Mouse (Mus musculus): ENCODE data around the gene Pdzrn3.

Pdzrn3 gene

DNA sequence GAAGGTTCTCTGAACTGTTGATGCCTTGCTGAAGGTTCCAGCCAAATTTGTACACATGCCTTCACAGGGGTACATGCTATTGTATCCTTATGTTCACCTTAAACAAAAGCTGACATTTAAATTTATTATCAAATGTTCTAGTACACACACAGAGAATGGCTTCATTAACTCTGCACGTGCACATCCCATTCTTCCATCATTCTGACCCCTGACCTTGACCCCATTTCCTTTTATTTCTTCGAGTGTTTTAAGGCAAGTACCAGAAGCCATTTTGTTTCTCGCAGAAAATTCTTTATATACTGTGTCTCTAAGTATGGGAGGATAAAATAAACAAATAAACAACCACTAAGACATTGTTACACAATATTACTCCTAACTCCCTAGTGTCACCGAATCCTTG is 123.0 kb downstream of the Pdzrn3 start:
- H3K27me3 ChIP-seq (ENCODE audit: control insufficient read depth, insufficient read depth, low read length, poor library complexity, severe bottlenecking): no peaks in the 10 kb centered on the region
- no peaks in the 10 kb centered on the region for H3K36me3 ChIP-seq (ENCODE audit: control insufficient read depth, insufficient read depth, low read length, poor library complexity, severe bottlenecking)
- no peak for DNase-seq (ENCODE audit: low read depth, low spot score)

GRCm38 (mm10) chr6:101251916-101252603 is 125.6 kb downstream of the Pdzrn3 start:
- H3K36me3 ChIP-seq (ENCODE audit: control insufficient read depth, insufficient read depth, low read length, poor library complexity, severe bottlenecking): no peaks in the 10 kb centered on the region
- H3K27me3 ChIP-seq (ENCODE audit: control insufficient read depth, insufficient read depth, low read length, poor library complexity, severe bottlenecking): no peaks in the 10 kb centered on the region
- no peak for DNase-seq (ENCODE audit: low read depth, low spot score)

GRCm38 (mm10) chr6:101251160-101251559 is 126.5 kb downstream of the Pdzrn3 start:
- no peak for DNase-seq (ENCODE audit: low read depth, low spot score)
- H3K36me3 ChIP-seq (ENCODE audit: control insufficient read depth, insufficient read depth, low read length, poor library complexity, severe bottlenecking): no peaks in the 10 kb centered on the region
- H3K27me3 ChIP-seq (ENCODE audit: control insufficient read depth, insufficient read depth, low read length, poor library complexity, severe bottlenecking): no peaks in the 10 kb centered on the region

DNA sequence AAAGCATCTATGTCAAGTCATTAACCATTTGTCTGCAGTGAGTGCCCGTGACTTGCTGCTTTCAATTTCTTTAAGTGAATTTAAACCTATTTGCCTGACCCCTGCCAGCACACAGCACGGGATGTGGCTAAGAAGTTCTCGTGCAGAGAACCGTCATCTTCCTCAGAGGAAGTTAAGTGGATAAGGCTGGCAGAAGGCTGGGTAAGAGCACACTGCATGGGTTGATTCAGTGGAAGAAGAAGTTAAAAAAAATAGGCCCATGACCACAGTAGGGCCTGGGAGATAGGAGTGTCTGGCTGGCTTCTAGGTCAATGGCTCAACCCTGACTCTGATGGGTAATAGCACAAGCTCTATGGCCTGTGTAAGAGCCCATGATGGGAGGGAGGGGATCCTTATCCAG is 131.6 kb downstream of the Pdzrn3 start:
- no peak for DNase-seq (ENCODE audit: low read depth, low spot score)
- no peaks in the 10 kb centered on the region for H3K27me3 ChIP-seq (ENCODE audit: control insufficient read depth, insufficient read depth, low read length, poor library complexity, severe bottlenecking)
- no peaks in the 10 kb centered on the region for H3K36me3 ChIP-seq (ENCODE audit: control insufficient read depth, insufficient read depth, low read length, poor library complexity, severe bottlenecking)

DNA sequence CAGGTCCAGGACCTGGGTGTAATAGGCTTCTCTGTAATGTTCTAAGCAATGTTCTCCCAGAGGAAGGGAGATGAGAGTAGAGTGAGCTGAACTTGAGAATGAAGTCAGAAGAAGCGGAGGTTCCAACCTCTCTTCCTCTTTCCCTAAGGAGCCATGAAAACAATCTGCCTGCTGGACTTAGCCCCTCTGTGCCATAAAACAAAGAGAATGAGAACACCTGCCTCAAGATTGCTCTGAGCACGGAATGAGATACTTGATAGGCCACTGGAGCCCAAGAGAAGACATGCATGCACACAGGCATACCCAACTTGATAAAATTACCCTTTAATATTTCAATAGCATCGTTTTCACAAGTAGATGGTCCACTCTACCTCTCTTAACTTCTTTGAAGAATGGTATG is 133.3 kb downstream of the Pdzrn3 start:
- DNase-seq (ENCODE audit: low read depth, low spot score): no peak
- H3K36me3 ChIP-seq (ENCODE audit: control insufficient read depth, insufficient read depth, low read length, poor library complexity, severe bottlenecking): no peaks in the 10 kb centered on the region
- H3K27me3 ChIP-seq (ENCODE audit: control insufficient read depth, insufficient read depth, low read length, poor library complexity, severe bottlenecking): no peaks in the 10 kb centered on the region

GRCm38 (mm10) chr6:101243189-101243815 is 134.4 kb downstream of the Pdzrn3 start:
- no peak for DNase-seq (ENCODE audit: low read depth, low spot score)
- Histone ChIP-seq H3K36me3 (ENCODE audit: control insufficient read depth, insufficient read depth, low read length, poor library complexity, severe bottlenecking) (no peaks in the 10 kb centered on the region), H3K27me3 (ENCODE audit: control insufficient read depth, insufficient read depth, low read length, poor library complexity, severe bottlenecking) (no peaks in the 10 kb centered on the region)

GRCm38 (mm10) chr6:101236641-101237246 is 141.0 kb downstream of the Pdzrn3 start:
- no peak for DNase-seq (ENCODE audit: low read depth, low spot score)
- H3K36me3 ChIP-seq (ENCODE audit: control insufficient read depth, insufficient read depth, low read length, poor library complexity, severe bottlenecking): no peaks in the 10 kb centered on the region

DNA sequence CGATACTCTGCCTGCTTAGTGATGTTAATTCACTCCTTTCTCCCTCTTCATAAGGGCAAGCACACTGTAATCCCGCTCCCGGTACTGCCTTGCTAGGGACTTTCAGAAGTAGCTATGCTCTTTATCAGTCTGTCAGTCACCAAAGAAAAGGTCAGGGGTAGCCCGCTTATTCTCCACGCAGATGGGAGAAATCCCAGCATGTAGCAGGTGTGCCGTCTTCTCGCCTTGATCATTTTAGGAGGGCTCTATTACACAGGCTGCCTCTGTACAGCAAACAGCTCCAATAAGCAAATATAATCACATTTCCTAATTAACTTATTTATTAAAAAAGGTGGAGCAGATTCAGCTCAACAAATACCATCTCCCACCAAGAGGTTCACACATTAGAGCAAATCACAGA is 141.5 kb downstream of the Pdzrn3 start:
- DNase-seq (ENCODE audit: low read depth, low spot score): no peak

More at GRCm38 (mm10) chr6:101236641-101237246, 141.0 kb downstream of the Pdzrn3 start:
- no peaks in the 10 kb centered on the region for H3K27me3 ChIP-seq (ENCODE audit: control insufficient read depth, insufficient read depth, low read length, poor library complexity, severe bottlenecking)

GRCm38 (mm10) chr6:101234349-101234748 is 143.3 kb downstream of the Pdzrn3 start:
- H3K36me3 ChIP-seq (ENCODE audit: control insufficient read depth, insufficient read depth, low read length, poor library complexity, severe bottlenecking): no peaks in the 10 kb centered on the region

More for the DNA sequence above, 141.5 kb downstream of the Pdzrn3 start:
- no peaks in the 10 kb centered on the region for H3K36me3 ChIP-seq (ENCODE audit: control insufficient read depth, insufficient read depth, low read length, poor library complexity, severe bottlenecking)
- H3K27me3 ChIP-seq (ENCODE audit: control insufficient read depth, insufficient read depth, low read length, poor library complexity, severe bottlenecking): no peaks in the 10 kb centered on the region

GRCm38 (mm10) chr6:101233680-101234079 is 144.0 kb downstream of the Pdzrn3 start:
- DNase-seq (ENCODE audit: low read depth, low spot score): no peak
- no peaks in the 10 kb centered on the region for H3K27me3 ChIP-seq (ENCODE audit: control insufficient read depth, insufficient read depth, low read length, poor library complexity, severe bottlenecking)
- H3K36me3 ChIP-seq (ENCODE audit: control insufficient read depth, insufficient read depth, low read length, poor library complexity, severe bottlenecking): no peaks in the 10 kb centered on the region

More at GRCm38 (mm10) chr6:101234349-101234748, 143.3 kb downstream of the Pdzrn3 start:
- no peaks in the 10 kb centered on the region for H3K27me3 ChIP-seq (ENCODE audit: control insufficient read depth, insufficient read depth, low read length, poor library complexity, severe bottlenecking)
- DNase-seq (ENCODE audit: low read depth, low spot score): no peak

DNA sequence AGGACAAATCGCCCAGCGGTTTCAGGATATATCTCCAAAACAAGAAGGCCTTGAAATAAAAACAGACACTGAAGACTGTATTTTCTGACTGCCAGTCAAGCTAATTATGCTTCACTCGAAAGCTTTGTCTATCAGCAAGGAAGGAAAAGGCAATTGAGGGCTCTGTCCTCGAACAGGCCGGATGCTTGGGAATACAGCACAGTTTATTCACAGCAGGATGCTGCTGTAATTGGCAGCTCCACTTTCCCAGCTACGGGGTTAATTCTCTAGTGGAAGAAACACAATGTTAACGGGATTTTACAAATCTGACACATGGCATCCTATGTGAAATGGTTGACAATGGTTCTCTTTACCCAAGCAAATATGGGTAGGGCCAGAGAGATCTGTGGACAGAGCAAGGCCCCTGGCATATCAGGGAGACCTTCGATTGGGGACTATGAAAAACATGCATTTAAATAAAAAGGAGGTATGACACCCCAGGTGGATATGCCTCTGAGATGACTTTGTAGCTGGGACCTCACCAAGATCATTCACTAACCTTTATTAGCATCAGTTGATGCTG is 150.3 kb downstream of the Pdzrn3 start:
- no peaks in the 10 kb centered on the region for H3K27me3 ChIP-seq (ENCODE audit: control insufficient read depth, insufficient read depth, low read length, poor library complexity, severe bottlenecking)
- DNase-seq (ENCODE audit: low read depth, low spot score): no peak
- H3K36me3 ChIP-seq (ENCODE audit: control insufficient read depth, insufficient read depth, low read length, poor library complexity, severe bottlenecking): no peaks in the 10 kb centered on the region

DNA sequence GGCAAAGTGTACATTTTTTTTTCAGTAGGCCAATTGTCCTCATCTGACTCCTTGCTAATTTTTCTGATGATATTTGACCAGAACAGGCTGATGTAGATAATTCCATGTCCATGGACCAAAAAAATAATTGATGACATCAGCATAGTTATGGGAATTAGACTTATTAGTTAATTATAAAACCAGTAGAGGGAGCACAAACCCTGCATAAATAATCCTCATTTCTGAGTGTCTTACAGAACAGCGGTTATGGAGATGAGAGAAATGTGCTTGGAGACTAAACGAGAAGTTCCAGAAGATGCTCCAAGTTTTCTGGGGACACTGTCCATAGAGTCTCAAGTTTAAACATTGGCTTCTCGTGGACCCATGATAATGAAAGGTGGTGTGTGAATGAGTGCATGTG is 157.4 kb downstream of the Pdzrn3 start:
- no peaks in the 10 kb centered on the region for H3K36me3 ChIP-seq (ENCODE audit: control insufficient read depth, insufficient read depth, low read length, poor library complexity, severe bottlenecking)
- no peak for DNase-seq (ENCODE audit: low read depth, low spot score)

DNA sequence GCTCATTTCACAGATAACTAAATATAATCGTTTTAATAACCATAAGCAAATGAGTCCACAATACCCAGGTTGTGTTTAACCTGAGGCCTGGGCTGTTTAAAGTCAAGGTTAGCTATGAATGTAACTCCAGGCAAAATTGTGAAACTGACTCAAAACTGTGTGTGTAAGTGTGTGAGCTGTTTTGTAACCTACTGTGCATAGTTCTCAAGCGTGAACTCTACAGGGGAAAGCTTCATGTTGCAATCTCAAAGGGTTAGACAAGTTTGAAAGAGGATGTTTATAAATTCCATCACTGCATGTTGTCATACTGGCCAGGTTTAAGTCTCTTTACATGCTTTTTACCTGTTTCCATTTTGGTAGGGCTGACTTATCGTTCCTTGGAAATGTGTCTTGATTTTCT is 158.7 kb downstream of the Pdzrn3 start:
- DNase-seq (ENCODE audit: low read depth, low spot score): no peak
- no peaks in the 10 kb centered on the region for H3K27me3 ChIP-seq (ENCODE audit: control insufficient read depth, insufficient read depth, low read length, poor library complexity, severe bottlenecking)

More for the DNA sequence above, 157.4 kb downstream of the Pdzrn3 start:
- no peaks in the 10 kb centered on the region for H3K27me3 ChIP-seq (ENCODE audit: control insufficient read depth, insufficient read depth, low read length, poor library complexity, severe bottlenecking)

GRCm38 (mm10) chr6:101218197-101218596 is 159.5 kb downstream of the Pdzrn3 start:
- DNase-seq (ENCODE audit: low read depth, low spot score): no peak
- H3K36me3 ChIP-seq (ENCODE audit: control insufficient read depth, insufficient read depth, low read length, poor library complexity, severe bottlenecking): no peaks in the 10 kb centered on the region
- H3K27me3 ChIP-seq (ENCODE audit: control insufficient read depth, insufficient read depth, low read length, poor library complexity, severe bottlenecking): no peaks in the 10 kb centered on the region

More for the DNA sequence above, 158.7 kb downstream of the Pdzrn3 start:
- no peaks in the 10 kb centered on the region for H3K36me3 ChIP-seq (ENCODE audit: control insufficient read depth, insufficient read depth, low read length, poor library complexity, severe bottlenecking)

GRCm38 (mm10) chr6:101217756-101218155 is 159.9 kb downstream of the Pdzrn3 start:
- DNase-seq (ENCODE audit: low read depth, low spot score): no peak
- Histone ChIP-seq H3K27me3 (ENCODE audit: control insufficient read depth, insufficient read depth, low read length, poor library complexity, severe bottlenecking) (no peaks in the 10 kb centered on the region), H3K36me3 (ENCODE audit: control insufficient read depth, insufficient read depth, low read length, poor library complexity, severe bottlenecking) (no peaks in the 10 kb centered on the region)

Data from splenic B cell, adult 2 months (primary cell).